Mouse (Mus musculus) liver, embryonic 14.5 days (tissue): ENCODE results near the gene Incenp. TPM values are rescaled to one million over a fixed set of nuclear protein-coding genes. Genes with fewer than 3 reads are reported as not detected.
A peak's percentile ranks its signal among the peaks of the same experiment; 100 is the strongest.

Experiments
- ATAC-seq: fragments of 200-750 bp; cut with Nextera tagmentation; 2 replicates; pipeline ENCODE4 v1.8.0; 2017; ENCODE audit warnings: moderate number of reproducible peaks, mild to moderate bottlenecking, moderate library complexity; ENCODE audit not compliant: insufficient read depth
- DNase-seq, 3 experiments: peaks; one replicate each; pipeline ENCODE4 v3.0.0-alpha.2; 2012 to 2013; ENCODE audit warnings: low read depth in 3 of 3, low spot score in 3 of 3
- H3K27ac ChIP-seq: fragments of 300-500 bp; sonication (generic); 2 replicates; pipeline ENCODE4 v1.5.1; 2014; ENCODE audit warnings: moderate library complexity, mild to moderate bottlenecking, control low read depth, inconsistent platforms
- H3K27me3 ChIP-seq: fragments of 300-500 bp; sonication (generic); 2 replicates; pipeline ENCODE4 v1.6.1; 2014; ENCODE audit warnings: mild to moderate bottlenecking, low read length, moderate library complexity; ENCODE audit not compliant: control insufficient read depth, insufficient read depth
- H3K36me3 ChIP-seq: fragments of 300-500 bp; sonication (generic); replicated peaks from 2 replicates; pipeline ENCODE4 v1.6.1; 2014; ENCODE audit warnings: low read depth; ENCODE audit not compliant: control insufficient read depth, insufficient read depth
- H3K4me1 ChIP-seq, 2 experiments: fragments of 200-500 bp in 1 of 2; fragments of 300-500 bp in 1 of 2; sonication (generic) in 1 of 2; replicated peaks; 2 replicates each; pipeline ENCODE4 v1.6.1; 2012 to 2014; ENCODE audit warnings: antibody characterized with exemption in 1 of 2, inconsistent platforms in 1 of 2, low read length in 1 of 2; ENCODE audit not compliant: control insufficient read depth in 2 of 2, insufficient read depth in 2 of 2
- H3K4me2 ChIP-seq: fragments of 300-500 bp; sonication (generic); 2 replicates; pipeline ENCODE4 v1.6.1; 2014; ENCODE audit warnings: low read depth, mild to moderate bottlenecking, control low read depth, moderate library complexity
- H3K4me3 ChIP-seq, 2 experiments: fragments of 200-500 bp in 1 of 2; fragments of 300-500 bp in 1 of 2; sonication (generic) in 1 of 2; 2 replicates each; pipeline ENCODE4 v1.5.1; 2012 to 2014; ENCODE audit warnings: low read depth in 2 of 2, low read length in 2 of 2, mild to moderate bottlenecking in 2 of 2, control low read depth in 1 of 2, inconsistent platforms in 1 of 2, moderate library complexity in 1 of 2; ENCODE audit not compliant: insufficient read depth in 1 of 2
- H3K9ac ChIP-seq: fragments of 300-500 bp; sonication (generic); replicated peaks from 2 replicates; pipeline ENCODE4 v1.6.1; 2014; ENCODE audit warnings: mild to moderate bottlenecking, control low read depth, moderate library complexity
- H3K9me3 ChIP-seq: fragments of 300-500 bp; sonication (generic); 2 replicates; pipeline ENCODE4 v1.6.1; 2016; ENCODE audit warnings: low read length, mixed read lengths; ENCODE audit not compliant: control insufficient read depth
- CTCF ChIP-seq: IDR thresholded peaks from 2 replicates; pipeline ENCODE4 v1.5.1; 2016; ENCODE audit warnings: antibody characterized with exemption, low read depth, control low read depth
- EP300 ChIP-seq: IDR thresholded peaks from 2 replicates; pipeline ENCODE4 v1.6.1; 2016; ENCODE audit warnings: antibody characterized with exemption, low read depth
- WGBS: fragments of 180-500 bp; shearing (Covaris S2); extraction: QIAGEN DNeasy Blood & Tissue Kit; methylation state at CpG from one replicate; pipeline ENCODE4 v1.1.7; 2014; ENCODE audit not compliant: insufficient replicate concordance; 5-methylcytosine and 5-hydroxymethylcytosine counted together
- polyA plus RNA-seq, 2 experiments: library from polyadenylated mRNA; depleted of rRNA in 1 of 2; stranded (reverse) in 1 of 2; unstranded in 1 of 2; fragments of >200 nt; fragmentation: Nextera tagmentation in 1 of 2; extraction: Ambion mirVana in 1 of 2; gene quantifications; 2 replicates each; pipeline versions ENCODE4 v1.2.1 to v1.2.3; 2012 to 2014

Gene Incenp
- polyA plus RNA-seq, 2 experiments: 69.7 to 72.0 TPM

DNA sequence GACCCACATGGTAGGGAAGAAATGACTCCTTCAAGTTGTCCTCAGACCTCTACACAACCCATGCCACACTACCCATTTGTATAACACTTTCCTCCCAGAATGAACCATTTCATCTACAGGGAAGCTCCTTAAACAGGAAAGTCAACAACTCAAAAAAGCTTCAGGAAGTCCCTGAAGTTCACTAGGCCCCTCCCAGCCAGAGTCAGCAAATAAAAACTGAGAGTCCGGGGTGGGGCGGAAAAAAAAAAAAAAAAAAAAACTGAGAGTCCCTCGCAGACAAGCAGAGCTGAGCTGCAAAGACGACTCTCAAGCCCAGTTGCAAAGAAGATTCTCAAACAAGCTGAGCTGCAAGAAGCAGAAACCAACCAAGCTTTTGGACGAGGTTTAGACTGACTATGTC lies 3.3 kb downstream of the Incenp start:
- Histone ChIP-seq H3K36me3 (peaks cover 66% of the 10 kb centered on the region), H3K4me3 (peak overlapping the region; percentile 4 to 97; a peak in 1 of 4 replicates)

DNA sequence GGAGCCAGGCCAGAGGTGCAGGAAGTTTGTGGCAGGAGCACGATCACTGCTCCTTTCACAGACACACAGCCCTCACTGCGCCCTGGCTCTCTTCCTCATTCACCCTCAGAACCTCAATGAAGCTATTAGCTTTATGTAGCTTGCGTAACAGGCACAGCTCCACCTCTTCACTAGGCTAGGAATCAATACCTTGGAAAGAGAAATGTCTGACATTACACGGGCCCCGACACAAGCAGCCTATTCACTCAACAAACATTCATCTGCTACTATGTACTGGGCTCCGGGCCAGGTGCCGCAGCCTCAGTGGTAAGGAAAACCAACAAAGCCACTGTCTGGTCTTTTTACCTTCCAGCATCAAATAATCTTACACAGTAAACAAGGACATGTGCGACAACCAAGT lies 12.6 kb downstream of the Incenp start:
- Histone ChIP-seq H3K4me3 (no peak overlapping the region), H3K27me3 (no peaks in the 10 kb centered on the region), H3K27ac (no peak overlapping the region), H3K4me1 (no peaks in the 10 kb centered on the region), H3K4me2 (no peak overlapping the region), H3K9me3 (no peaks in the 10 kb centered on the region), H3K9ac (no peak overlapping the region), H3K36me3 (peaks cover 99% of the 10 kb centered on the region)
- ATAC-seq (peak; percentile 42; the same call in 1 of the 2 replicates), DNase-seq (no peak)
- no peak for TF ChIP-seq EP300
- no peak for TF ChIP-seq CTCF
- WGBS: 84% methylated on average over 8 of the region's 8 CpGs

More for the DNA sequence above, 3.3 kb downstream of the Incenp start:
- DNase-seq (no peak), ATAC-seq (no peak)
- 47% methylated on average over 5 of the region's 5 CpGs for WGBS
- peaks cover 32 to 39% of the 10 kb centered on the region in 2 experiments for H3K4me1 ChIP-seq
- H3K9me3 ChIP-seq: no peaks in the 10 kb centered on the region
- peak overlapping the region; percentile 99 for H3K4me2 ChIP-seq
- H3K27me3 ChIP-seq: no peaks in the 10 kb centered on the region
- no peak overlapping the region for H3K9ac ChIP-seq
- peak overlapping the region; percentile 2; the same call in 1 of the 2 replicates for H3K27ac ChIP-seq
- TF ChIP-seq CTCF (no peak), EP300 (no peak)

GRCm38 (mm10) chr19:9886348-9886747 lies 13.0 kb downstream of the Incenp start:
- WGBS: 57% methylated on average over 1 of the region's 1 CpGs
- no peak for DNase-seq
- ATAC-seq: no peak
- H3K4me2 ChIP-seq: no peak overlapping the region
- no peak overlapping the region for H3K4me3 ChIP-seq
- H3K27ac ChIP-seq: no peak overlapping the region
- TF ChIP-seq EP300: no peak
- TF ChIP-seq CTCF: no peak
- no peaks in the 10 kb centered on the region for H3K27me3 ChIP-seq
- H3K9ac ChIP-seq: no peak overlapping the region
- no peaks in the 10 kb centered on the region for H3K9me3 ChIP-seq
- peaks cover 99% of the 10 kb centered on the region for H3K36me3 ChIP-seq
- no peaks in the 10 kb centered on the region for H3K4me1 ChIP-seq

GRCm38 (mm10) chr19:9878186-9878835 lies 21.0 kb downstream of the Incenp start:
- DNase-seq (no peak), ATAC-seq (no peak)
- TF ChIP-seq EP300 (no peak), CTCF (no peak)
- no peak overlapping the region for H3K4me2 ChIP-seq
- no peaks in the 10 kb centered on the region for H3K4me1 ChIP-seq
- no peak overlapping the region for H3K27ac ChIP-seq
- peaks cover 99% of the 10 kb centered on the region for H3K36me3 ChIP-seq
- no peak overlapping the region for H3K4me3 ChIP-seq
- 93% methylated on average over 20 of the region's 20 CpGs for WGBS
- no peaks in the 10 kb centered on the region for H3K9me3 ChIP-seq
- H3K27me3 ChIP-seq: no peaks in the 10 kb centered on the region
- no peak overlapping the region for H3K9ac ChIP-seq

- Histone ChIP-seq H3K4me2 (no peak overlapping the region), H3K36me3 (peaks cover 7% of the 10 kb centered on the region), H3K27ac (no peak overlapping the region), H3K4me1 (no peaks in the 10 kb centered on the region), H3K9ac (no peak overlapping the region), H3K9me3 (no peaks in the 10 kb centered on the region), H3K27me3 (no peaks in the 10 kb centered on the region), H3K4me3 (no peak overlapping the region)
- no peak for ATAC-seq
- no peak for DNase-seq
- TF ChIP-seq EP300: no peak
- no peak for TF ChIP-seq CTCF
Measured at GRCm38 (mm10) chr19:9865466-9865865, 33.9 kb downstream of the Incenp start.
